Mouse (Mus musculus) cerebellum, postnatal 4 days (tissue): ENCODE results near the gene Duox1.
"Not testable (repeated sequence)": the region's sequence is repeated elsewhere in the genome, so short reads cannot be mapped to it uniquely, and the experiment has no call there.

Source experiments
- DNase-seq, 2 experiments: peaks; one replicate each; pipeline ENCODE4 v3.0.0; 2022; ENCODE audit warnings: low spot score in 2 of 2, mixed read lengths in 1 of 2

Duox1 gene

GRCm38 (mm10) chr2:122311561-122311960 is 3.9 kb upstream of the Duox1 start:
- no peak for DNase-seq

GRCm38 (mm10) chr2:122312722-122313417 is 2.6 kb upstream of the Duox1 start:
- DNase-seq = peak; percentile 68 to 82

- no peak for DNase-seq
These were observed 1.9 kb upstream of the Duox1 start, which contains the start of gene Duoxa1 for GRCm38 (mm10) chr2:122313536-122313935. Duoxa1 (minus strand) TSS chr2:122313730.

- DNase-seq = no peak
These were observed 1.9 kb downstream of the Duox1 start for GRCm38 (mm10) chr2:122317384-122317783.

GRCm38 (mm10) chr2:122323960-122324359 is 8.5 kb downstream of the Duox1 start:
- DNase-seq = no peak

GRCm38 (mm10) chr2:122324586-122324985 is 9.1 kb downstream of the Duox1 start:
- DNase-seq = no peak

- DNase-seq = no peak
These were observed 9.9 kb downstream of the Duox1 start for GRCm38 (mm10) chr2:122325361-122325760.

- no peak for DNase-seq
These were observed 12.5 kb downstream of the Duox1 start for GRCm38 (mm10) chr2:122327986-122328385.

- DNase-seq = not testable (repeated sequence)
These were observed 14.8 kb downstream of the Duox1 start for GRCm38 (mm10) chr2:122330317-122330716.

GRCm38 (mm10) chr2:122332222-122332621 is 16.8 kb downstream of the Duox1 start:
- DNase-seq = no peak

- no peak for DNase-seq
These were observed 18.7 kb downstream of the Duox1 start for GRCm38 (mm10) chr2:122334170-122334569.

- DNase-seq = no peak
These were observed 21.8 kb downstream of the Duox1 start for GRCm38 (mm10) chr2:122337291-122337690.

- DNase-seq = no peak
These were observed 29.8 kb downstream of the Duox1 start for GRCm38 (mm10) chr2:122345106-122345893.

GRCm38 (mm10) chr2:122346164-122346563 is 30.7 kb downstream of the Duox1 start:
- DNase-seq = not testable (repeated sequence)

GRCm38 (mm10) chr2:122347257-122347656 is 31.8 kb downstream of the Duox1 start:
- DNase-seq = no peak

- peak; percentile 67 to 90 for DNase-seq
These were observed 33.2 kb downstream of the Duox1 start for GRCm38 (mm10) chr2:122348531-122349131.

GRCm38 (mm10) chr2:122349136-122349785 is 33.8 kb downstream of the Duox1 start:
- no peak for DNase-seq

- DNase-seq = no peak
These were observed 35.9 kb downstream of the Duox1 start for GRCm38 (mm10) chr2:122351156-122351930.

- DNase-seq = peak in 1 of 2 experiments; percentile 76
These were observed 36.5 kb downstream of the Duox1 start for GRCm38 (mm10) chr2:122351931-122352329.

- DNase-seq = no peak
These were observed 37.5 kb downstream of the Duox1 start for GRCm38 (mm10) chr2:122352992-122353391.

- no peak for DNase-seq
These were observed 38.3 kb downstream of the Duox1 start for GRCm38 (mm10) chr2:122353765-122354164.
